Mouse (Mus musculus): ENCODE results near the gene Olfr548-ps1. TPM values are rescaled to one million over a fixed set of nuclear protein-coding genes. Genes with fewer than 3 reads are reported as not detected.
A peak's percentile ranks its signal among the peaks of the same experiment; 100 is the strongest.
"Not testable (repeated sequence)": the region's sequence is repeated elsewhere in the genome, so short reads cannot be mapped to it uniquely, and the experiment has no call there.

The Olfr548-ps1 gene
- not detected in 2 replicates for polyA plus RNA-seq (2015; fragmentation: Nextera tagmentation; extraction: Ambion mirVana)

DNA sequence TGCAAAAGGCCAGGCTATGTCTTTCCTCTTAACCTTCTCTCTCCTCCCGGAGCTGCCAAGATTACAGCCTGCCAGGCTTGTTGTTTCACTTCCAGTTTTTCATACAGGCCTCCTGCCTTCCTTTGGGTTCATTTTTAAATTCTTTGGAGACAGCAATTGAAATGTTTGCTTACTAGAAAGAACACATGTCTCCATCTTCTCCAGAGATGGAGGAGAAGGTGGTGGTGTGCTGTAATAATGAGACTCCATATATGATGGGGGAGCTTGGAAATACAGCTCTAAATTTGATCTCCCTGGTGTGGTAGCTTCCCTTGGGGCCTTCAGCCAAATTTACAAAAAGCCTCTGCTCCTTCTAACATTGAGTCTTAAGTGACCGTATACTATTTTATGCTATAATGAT lies at the start of gene Olfr548-ps1:
Olfr548-ps1 (plus strand) TSS at position 301 of the 400 bp plus-strand sequence.
- H3K9ac ChIP-seq (ENCODE audit: low read length) = no peak within 1 kb of the TSS
- H3K9me3 ChIP-seq (replicated peaks; ENCODE audit: control insufficient read depth, low read length) = no peaks in the 10 kb centered on the region
- ATAC-seq (ENCODE audit: insufficient read depth, low FRiP score) = no peak
- no peaks in the 10 kb centered on the region for H3K27me3 ChIP-seq (ENCODE audit: control insufficient read depth, insufficient read depth, low read length)
- no peak within 1 kb of the TSS for H3K4me3 ChIP-seq (replicated peaks; ENCODE audit: low read length)
- no peak within 1 kb of the TSS for H3K27ac ChIP-seq (ENCODE audit: low read length)
- no peaks in the 10 kb centered on the region for H3K4me1 ChIP-seq (ENCODE audit: control insufficient read depth, insufficient read depth, low read length)
- H3K36me3 ChIP-seq (ENCODE audit: control insufficient read depth, insufficient read depth, low read length) = no peaks in the 10 kb centered on the region
- WGBS = 73% methylated on average over 2 of the region's 2 CpGs
- no peak within 1 kb of the TSS for H3K4me2 ChIP-seq (ENCODE audit: low read depth, low read length)

DNA sequence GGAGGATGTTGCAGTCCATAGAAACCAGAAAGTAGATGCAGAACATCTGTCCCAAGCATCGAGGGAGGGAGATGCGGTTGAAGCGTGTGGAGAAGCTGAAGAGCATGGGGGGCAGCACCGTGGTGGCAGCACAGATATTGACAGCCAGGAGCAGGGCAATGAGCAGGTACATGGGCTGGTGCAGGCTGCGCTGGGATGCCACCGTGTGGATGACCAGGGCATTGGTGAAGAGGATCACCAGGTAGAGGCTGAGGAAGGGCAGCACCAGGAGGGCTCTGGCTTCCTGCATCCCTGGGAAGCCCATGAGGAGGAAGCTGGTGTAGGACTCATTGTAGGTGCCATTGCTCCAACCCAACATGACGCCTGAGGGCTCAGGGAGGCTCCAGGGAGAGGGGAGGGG lies 46.3 kb upstream of the Olfr548-ps1 start:
- WGBS = 48% methylated on average over 6 of the region's 7 CpGs
- not testable (repeated sequence) for H3K27me3 ChIP-seq (ENCODE audit: control insufficient read depth, insufficient read depth, low read length); ATAC-seq (ENCODE audit: insufficient read depth, low FRiP score); H3K36me3 ChIP-seq (ENCODE audit: control insufficient read depth, insufficient read depth, low read length); H3K9me3 ChIP-seq (replicated peaks; ENCODE audit: control insufficient read depth, low read length); H3K4me2 ChIP-seq (ENCODE audit: low read depth, low read length); H3K4me3 ChIP-seq (replicated peaks; ENCODE audit: low read length); H3K4me1 ChIP-seq (ENCODE audit: control insufficient read depth, insufficient read depth, low read length); H3K27ac ChIP-seq (ENCODE audit: low read length); H3K9ac ChIP-seq (ENCODE audit: low read length)

DNA sequence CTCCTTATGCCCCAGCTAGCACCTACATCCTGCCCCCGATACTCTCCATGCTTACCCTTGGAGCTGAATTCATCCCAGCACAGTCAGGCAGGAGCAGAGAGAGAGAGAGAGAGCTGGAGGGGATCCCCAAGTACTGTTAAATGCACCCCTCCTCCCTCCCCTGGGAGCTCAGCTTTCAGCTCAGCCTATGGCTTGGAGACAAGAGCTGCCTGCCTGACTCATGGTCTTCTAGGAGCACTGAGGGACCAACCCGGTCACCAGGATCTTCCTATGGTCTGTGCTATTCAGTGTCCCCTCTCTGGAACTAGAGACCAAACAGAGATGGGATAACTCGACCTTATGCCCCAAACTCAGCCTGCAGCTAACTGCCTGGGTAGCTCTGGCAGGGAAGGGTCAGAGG lies 41.2 kb upstream of the Olfr548-ps1 start, which contains the start of gene Olfr545:
Olfr545 (minus strand) TSS at position 101 of the 400 bp plus-strand sequence.
- H3K4me2 ChIP-seq (ENCODE audit: low read depth, low read length) = no peak within 1 kb of the TSS
- H3K27ac ChIP-seq (ENCODE audit: low read length) = no peak within 1 kb of the TSS
- 79% methylated on average over 3 of the region's 3 CpGs for WGBS
- no peaks in the 10 kb centered on the region for H3K9me3 ChIP-seq (replicated peaks; ENCODE audit: control insufficient read depth, low read length)
- H3K27me3 ChIP-seq (ENCODE audit: control insufficient read depth, insufficient read depth, low read length) = no peaks in the 10 kb centered on the region
- no peaks in the 10 kb centered on the region for H3K36me3 ChIP-seq (ENCODE audit: control insufficient read depth, insufficient read depth, low read length)
- no peak within 1 kb of the TSS for H3K9ac ChIP-seq (ENCODE audit: low read length)
- H3K4me1 ChIP-seq (ENCODE audit: control insufficient read depth, insufficient read depth, low read length) = no peaks in the 10 kb centered on the region
- no peak for ATAC-seq (ENCODE audit: insufficient read depth, low FRiP score)
- H3K4me3 ChIP-seq (replicated peaks; ENCODE audit: low read length) = no peak within 1 kb of the TSS

DNA sequence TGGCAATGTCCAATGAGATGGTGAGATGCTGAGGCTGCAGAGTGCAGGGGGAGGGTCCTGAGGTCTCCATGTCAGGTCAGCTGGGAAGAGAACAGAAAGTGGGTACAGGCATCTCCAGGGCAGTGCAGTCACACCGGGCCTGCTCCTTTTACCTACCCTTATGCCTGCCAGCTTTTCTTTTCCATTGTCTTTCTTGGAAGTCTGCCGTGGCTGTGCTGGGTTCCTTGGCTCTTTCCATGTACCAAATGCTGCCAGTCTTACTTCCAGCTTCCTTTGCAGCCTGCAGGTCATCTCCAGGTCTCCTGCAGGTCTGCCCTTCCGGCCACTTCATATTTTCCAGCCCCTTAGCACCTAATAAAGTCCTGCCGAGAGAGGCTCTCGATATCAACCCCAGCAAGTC lies 38.7 kb upstream of the Olfr548-ps1 start:
- Histone ChIP-seq H3K36me3 (ENCODE audit: control insufficient read depth, insufficient read depth, low read length) (no peaks in the 10 kb centered on the region), H3K4me2 (ENCODE audit: low read depth, low read length) (no peak overlapping the region), H3K4me1 (ENCODE audit: control insufficient read depth, insufficient read depth, low read length) (no peaks in the 10 kb centered on the region), H3K27ac (ENCODE audit: low read length) (no peak overlapping the region), H3K9ac (ENCODE audit: low read length) (no peak overlapping the region), H3K9me3 (replicated peaks; ENCODE audit: control insufficient read depth, low read length) (no peaks in the 10 kb centered on the region), H3K4me3 (replicated peaks; ENCODE audit: low read length) (no peak overlapping the region), H3K27me3 (ENCODE audit: control insufficient read depth, insufficient read depth, low read length) (no peaks in the 10 kb centered on the region)
- 78% methylated on average over 5 of the region's 5 CpGs for WGBS
- no peak for ATAC-seq (ENCODE audit: insufficient read depth, low FRiP score)

DNA sequence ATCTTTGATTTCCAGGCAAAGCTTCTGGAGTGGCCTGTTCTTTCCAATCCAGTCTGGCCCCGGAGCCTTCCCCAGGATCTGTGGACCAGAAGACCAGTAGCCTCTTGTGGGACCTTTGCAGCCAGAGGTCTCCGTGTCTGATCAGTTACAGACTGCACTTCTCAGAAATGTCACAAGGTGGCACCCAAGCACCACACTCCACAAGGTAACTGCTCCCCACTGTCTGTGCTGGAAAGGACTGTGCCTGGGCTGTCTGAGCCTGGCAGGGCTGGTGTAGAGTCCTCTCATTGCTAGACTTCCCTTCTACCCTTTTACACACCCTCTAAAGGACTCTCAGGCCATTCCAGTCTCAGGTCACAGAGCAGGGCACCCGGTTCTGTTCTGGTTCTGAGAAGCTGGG lies 33.8 kb upstream of the Olfr548-ps1 start:
- Histone ChIP-seq H3K36me3 (ENCODE audit: control insufficient read depth, insufficient read depth, low read length) (no peaks in the 10 kb centered on the region), H3K27ac (ENCODE audit: low read length) (no peak overlapping the region), H3K4me1 (ENCODE audit: control insufficient read depth, insufficient read depth, low read length) (no peaks in the 10 kb centered on the region), H3K9ac (ENCODE audit: low read length) (no peak overlapping the region), H3K4me3 (replicated peaks; ENCODE audit: low read length) (no peak overlapping the region), H3K4me2 (ENCODE audit: low read depth, low read length) (no peak overlapping the region), H3K27me3 (ENCODE audit: control insufficient read depth, insufficient read depth, low read length) (no peaks in the 10 kb centered on the region), H3K9me3 (replicated peaks; ENCODE audit: control insufficient read depth, low read length) (no peaks in the 10 kb centered on the region)
- peak; percentile 46; the same call in 1 of the 2 replicates for ATAC-seq (ENCODE audit: insufficient read depth, low FRiP score)
- WGBS = 38% methylated on average over 3 of the region's 3 CpGs

DNA sequence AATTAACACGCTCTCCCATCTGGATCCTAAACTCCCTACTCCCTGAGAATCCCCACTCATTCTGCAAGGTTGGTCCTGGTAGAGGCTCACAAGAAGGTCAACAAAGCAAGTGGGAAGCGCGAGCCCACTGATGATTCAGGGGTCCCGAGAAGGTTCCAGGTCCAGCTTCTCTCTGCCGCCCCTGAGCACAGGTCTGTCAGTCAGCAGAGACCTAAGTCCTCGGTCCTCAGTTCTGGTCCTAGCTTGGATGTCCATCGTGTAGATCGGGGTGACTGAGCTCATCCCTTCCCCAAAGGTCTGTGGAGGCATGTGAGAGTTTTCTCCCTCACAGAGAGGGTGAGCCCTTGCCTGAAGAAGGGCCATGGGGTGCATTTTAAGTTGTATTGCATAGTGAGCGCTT lies 32.6 kb upstream of the Olfr548-ps1 start:
- no peak overlapping the region for H3K4me3 ChIP-seq (replicated peaks; ENCODE audit: low read length)
- H3K9me3 ChIP-seq (replicated peaks; ENCODE audit: control insufficient read depth, low read length) = no peaks in the 10 kb centered on the region
- no peak overlapping the region for H3K4me2 ChIP-seq (ENCODE audit: low read depth, low read length)
- no peak overlapping the region for H3K9ac ChIP-seq (ENCODE audit: low read length)
- WGBS = 88% methylated on average over 9 of the region's 9 CpGs
- H3K4me1 ChIP-seq (ENCODE audit: control insufficient read depth, insufficient read depth, low read length) = no peaks in the 10 kb centered on the region
- no peak overlapping the region for H3K27ac ChIP-seq (ENCODE audit: low read length)
- ATAC-seq (ENCODE audit: insufficient read depth, low FRiP score) = no peak
- H3K27me3 ChIP-seq (ENCODE audit: control insufficient read depth, insufficient read depth, low read length) = no peaks in the 10 kb centered on the region
- H3K36me3 ChIP-seq (ENCODE audit: control insufficient read depth, insufficient read depth, low read length) = no peaks in the 10 kb centered on the region

DNA sequence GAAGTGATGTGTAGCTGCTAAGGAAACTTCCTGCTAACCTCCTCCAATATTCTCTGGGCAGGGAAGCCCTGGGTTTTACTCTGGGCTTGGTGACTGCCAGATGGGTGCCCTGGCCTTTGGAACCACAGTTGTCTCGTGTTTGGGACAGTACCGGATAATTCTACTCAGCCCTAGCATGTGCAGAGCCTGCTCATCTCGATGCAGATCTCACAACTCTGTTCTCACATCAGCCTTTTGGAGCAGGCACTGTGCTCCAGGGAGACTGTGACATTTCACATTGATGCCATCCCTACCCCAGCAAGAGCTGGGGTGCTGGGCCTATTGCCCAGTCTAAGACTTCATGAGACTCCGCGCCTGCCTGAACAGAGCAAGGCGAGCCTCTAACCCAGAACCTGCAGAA lies 32.0 kb upstream of the Olfr548-ps1 start:
- no peak for ATAC-seq (ENCODE audit: insufficient read depth, low FRiP score)
- no peak overlapping the region for H3K9ac ChIP-seq (ENCODE audit: low read length)
- no peaks in the 10 kb centered on the region for H3K9me3 ChIP-seq (replicated peaks; ENCODE audit: control insufficient read depth, low read length)
- 86% methylated on average over 6 of the region's 6 CpGs for WGBS
- no peaks in the 10 kb centered on the region for H3K27me3 ChIP-seq (ENCODE audit: control insufficient read depth, insufficient read depth, low read length)
- no peak overlapping the region for H3K27ac ChIP-seq (ENCODE audit: low read length)
- no peak overlapping the region for H3K4me2 ChIP-seq (ENCODE audit: low read depth, low read length)
- H3K4me1 ChIP-seq (ENCODE audit: control insufficient read depth, insufficient read depth, low read length) = no peaks in the 10 kb centered on the region
- no peak overlapping the region for H3K4me3 ChIP-seq (replicated peaks; ENCODE audit: low read length)
- no peaks in the 10 kb centered on the region for H3K36me3 ChIP-seq (ENCODE audit: control insufficient read depth, insufficient read depth, low read length)

DNA sequence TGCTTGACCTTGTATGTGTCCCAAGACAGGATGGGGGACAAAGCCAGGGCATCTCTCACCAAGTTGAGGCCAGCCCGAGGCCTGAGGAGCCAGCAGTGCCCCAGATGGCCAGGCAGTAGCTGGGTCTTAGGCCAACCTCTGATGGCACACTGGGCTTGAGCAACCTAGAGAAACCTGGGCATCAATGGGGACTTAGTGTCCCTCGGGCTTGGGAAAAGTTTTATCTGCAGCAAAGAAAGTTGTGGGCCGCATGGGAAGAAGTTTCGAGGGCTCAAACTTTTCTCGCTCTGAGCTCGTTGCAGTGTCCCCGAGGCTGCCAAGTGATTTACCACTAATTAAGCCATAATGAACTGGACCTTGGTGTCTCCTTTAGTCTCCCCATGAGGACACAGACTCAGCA lies 31.0 kb upstream of the Olfr548-ps1 start:
- no peak overlapping the region for H3K9ac ChIP-seq (ENCODE audit: low read length)
- 79% methylated on average over 7 of the region's 7 CpGs for WGBS

DNA sequence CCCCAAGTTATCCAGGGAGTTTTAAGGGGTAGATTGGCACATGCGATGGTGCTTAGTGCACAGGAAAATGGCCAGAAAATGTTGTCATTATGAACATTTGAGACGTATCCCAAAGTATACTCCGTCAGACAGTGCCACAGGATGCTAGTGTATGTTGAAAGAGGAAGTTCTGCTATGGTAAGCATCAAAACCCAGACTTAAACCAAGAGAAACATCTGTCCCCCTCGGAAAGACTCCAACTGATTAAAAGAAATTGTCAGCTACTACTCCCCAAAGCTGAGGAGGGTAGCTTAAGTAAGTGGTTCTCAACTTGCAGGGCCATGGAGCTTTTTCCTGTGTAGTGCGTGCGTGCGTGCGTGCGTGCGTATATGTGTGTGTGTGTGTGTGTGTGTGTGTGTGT lies 28.8 kb upstream of the Olfr548-ps1 start:
- H3K36me3 ChIP-seq (ENCODE audit: control insufficient read depth, insufficient read depth, low read length) = no peaks in the 10 kb centered on the region
- H3K4me1 ChIP-seq (ENCODE audit: control insufficient read depth, insufficient read depth, low read length) = no peaks in the 10 kb centered on the region
- H3K4me2 ChIP-seq (ENCODE audit: low read depth, low read length) = no peak overlapping the region
- ATAC-seq (ENCODE audit: insufficient read depth, low FRiP score) = no peak
- H3K9me3 ChIP-seq (replicated peaks; ENCODE audit: control insufficient read depth, low read length) = no peaks in the 10 kb centered on the region
- no peak overlapping the region for H3K4me3 ChIP-seq (replicated peaks; ENCODE audit: low read length)
- no peak overlapping the region for H3K9ac ChIP-seq (ENCODE audit: low read length)
- H3K27me3 ChIP-seq (ENCODE audit: control insufficient read depth, insufficient read depth, low read length) = 0 out of 2 replicates have a peak, but pooled peaks cover 3% of the 10 kb centered on the region
- H3K27ac ChIP-seq (ENCODE audit: low read length) = no peak overlapping the region
- WGBS = 87% methylated on average over 10 of the region's 10 CpGs

More for the DNA sequence above, 31.0 kb upstream of the Olfr548-ps1 start:
- Histone ChIP-seq H3K27me3 (ENCODE audit: control insufficient read depth, insufficient read depth, low read length) (no peaks in the 10 kb centered on the region), H3K4me2 (ENCODE audit: low read depth, low read length) (no peak overlapping the region), H3K4me1 (ENCODE audit: control insufficient read depth, insufficient read depth, low read length) (no peaks in the 10 kb centered on the region), H3K27ac (ENCODE audit: low read length) (no peak overlapping the region), H3K9me3 (replicated peaks; ENCODE audit: control insufficient read depth, low read length) (no peaks in the 10 kb centered on the region), H3K36me3 (ENCODE audit: control insufficient read depth, insufficient read depth, low read length) (no peaks in the 10 kb centered on the region), H3K4me3 (replicated peaks; ENCODE audit: low read length) (no peak overlapping the region)
- ATAC-seq (ENCODE audit: insufficient read depth, low FRiP score) = no peak
